Mouse (Mus musculus) T-helper 1 cell (primary cell): ENCODE measurements around the gene Gm17651.

Experiments
- in situ Hi-C: fragments of 300-600 bp; cut with MboI, MseI; formaldehyde crosslinking; loops from one replicate; pipeline ENCODE4 v1.15.1; 2025; ENCODE audit warnings: high pct_unique_total_duplicates

The Gm17651 gene

GRCm38 (mm10) chr3:97630746-97631145 lies 43.7 kb downstream of the Gm17651 start:
- in situ Hi-C loops: no loop called here

GRCm38 (mm10) chr3:97629941-97630340 lies 44.6 kb downstream of the Gm17651 start:
- in situ Hi-C loops: no loop called here

GRCm38 (mm10) chr3:97628391-97629001 lies 46.0 kb downstream of the Gm17651 start, which contains the start of gene Fmo5:
Gene Fmo5, plus strand, starts transcription at chr3:97628804.
- in situ Hi-C loops: no loop called here

GRCm38 (mm10) chr3:97627893-97628292 lies 46.6 kb downstream of the Gm17651 start:
- in situ Hi-C loops: no loop called here

DNA sequence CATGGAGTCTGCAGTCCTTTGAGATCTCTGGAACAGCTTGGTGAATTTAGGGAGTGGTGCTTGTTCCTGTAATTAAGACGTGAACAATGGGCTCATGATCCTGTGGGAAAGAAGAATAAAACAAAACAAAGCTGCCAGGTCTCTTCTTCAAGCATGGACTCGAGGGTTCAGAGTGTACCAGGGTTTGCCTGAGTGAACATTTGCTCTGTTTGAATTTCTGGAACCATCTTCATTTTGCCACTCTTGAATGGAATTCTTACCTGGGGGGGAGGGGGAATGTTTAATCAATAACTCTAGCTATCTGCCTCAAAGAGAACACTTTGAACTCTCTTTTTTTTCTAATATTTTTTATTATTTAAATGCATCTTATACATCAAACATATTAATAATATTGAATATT lies 49.9 kb downstream of the Gm17651 start:
- in situ Hi-C loops: no loop called here
